Mouse (Mus musculus): Measurements from ENCODE around the gene Celf1. TPM values are rescaled to one million over a fixed set of nuclear protein-coding genes. Genes with fewer than 3 reads are reported as not detected.

Gene Celf1
- total RNA-seq, 1 experiment: 73.0 TPM

- DNase-seq (ENCODE audit: low read depth, low spot score): no peak
- Histone ChIP-seq H3K4me1 (ENCODE audit: control insufficient read depth in 2 of 2, insufficient read depth in 2 of 2, low read length in 2 of 2, poor library complexity in 1 of 2) (peaks cover 0 to 8% of the 10 kb centered on the region in 2 experiments; a peak in 2 of 4 replicates), H3K9ac (ENCODE audit: insufficient read depth, low read depth, low read length, poor library complexity, severe bottlenecking) (no peak overlapping the region), H3K9me3 (ENCODE audit: control insufficient read depth, insufficient read depth, low read depth, low read length) (no peaks in the 10 kb centered on the region), H3K27ac (ENCODE audit: insufficient read depth, low read depth, low read length, poor library complexity, severe bottlenecking) (no peak overlapping the region), H3K4me3 (ENCODE audit: insufficient read depth in 1 of 2, low read depth in 1 of 2, low read length in 2 of 2, poor library complexity in 1 of 2, severe bottlenecking in 1 of 2) (no peak overlapping the region), H3K36me3 (ENCODE audit: control insufficient read depth, insufficient read depth, low read length, poor library complexity, severe bottlenecking) (peaks cover 37% of the 10 kb centered on the region)
- in situ Hi-C loops (cut with MboI; ENCODE audit: low sequenced_read_pairs in 2 of 2, unreplicated experiment in 2 of 2): no loop called here
- TF ChIP-seq ZC3H11A (IDR thresholded peaks at IDR 0.05; ENCODE audit: borderline replicate concordance, low read depth, low read length): no peak
- TF ChIP-seq ZNF384 (IDR thresholded peaks at IDR 0.05; ENCODE audit: low read depth, low read length): no peak
- TF ChIP-seq HCFC1 (IDR thresholded peaks at IDR 0.05; ENCODE audit: borderline replicate concordance, insufficient read depth, low read length): no peak
- no peak for TF ChIP-seq MAFK (IDR thresholded peaks at IDR 0.05; ENCODE audit: insufficient read depth, low read depth, low read length)
- TF ChIP-seq CHD2 (IDR thresholded peaks at IDR 0.05; ENCODE audit: low read depth, low read length): no peak
Measured at GRCm38 (mm10) chr2:91061849-91062481, 121.8 kb downstream of the Celf1 start.

GRCm38 (mm10) chr2:91062779-91063606, 122.8 kb downstream of the Celf1 start:
- DNase-seq (ENCODE audit: low read depth, low spot score): no peak
- in situ Hi-C loops (cut with MboI; ENCODE audit: low sequenced_read_pairs in 2 of 2, unreplicated experiment in 2 of 2): no loop called here
- Histone ChIP-seq H3K4me3 (ENCODE audit: insufficient read depth in 1 of 2, low read depth in 1 of 2, low read length in 2 of 2, poor library complexity in 1 of 2, severe bottlenecking in 1 of 2) (no peak overlapping the region), H3K9me3 (ENCODE audit: control insufficient read depth, insufficient read depth, low read depth, low read length) (no peaks in the 10 kb centered on the region), H3K9ac (ENCODE audit: insufficient read depth, low read depth, low read length, poor library complexity, severe bottlenecking) (no peak overlapping the region), H3K36me3 (ENCODE audit: control insufficient read depth, insufficient read depth, low read length, poor library complexity, severe bottlenecking) (peaks cover 31% of the 10 kb centered on the region), H3K27ac (ENCODE audit: insufficient read depth, low read depth, low read length, poor library complexity, severe bottlenecking) (no peak overlapping the region), H3K4me1 (ENCODE audit: control insufficient read depth in 2 of 2, insufficient read depth in 2 of 2, low read length in 2 of 2, poor library complexity in 1 of 2) (peaks cover 0 to 8% of the 10 kb centered on the region in 2 experiments; a peak in 2 of 4 replicates)
- TF ChIP-seq MAFK (IDR thresholded peaks at IDR 0.05; ENCODE audit: insufficient read depth, low read depth, low read length) (no peak), HCFC1 (IDR thresholded peaks at IDR 0.05; ENCODE audit: borderline replicate concordance, insufficient read depth, low read length) (no peak), ZNF384 (IDR thresholded peaks at IDR 0.05; ENCODE audit: low read depth, low read length) (no peak), CHD2 (IDR thresholded peaks at IDR 0.05; ENCODE audit: low read depth, low read length) (no peak), ZC3H11A (IDR thresholded peaks at IDR 0.05; ENCODE audit: borderline replicate concordance, low read depth, low read length) (no peak)

GRCm38 (mm10) chr2:91064211-91064610, 124.0 kb downstream of the Celf1 start:
- TF ChIP-seq CHD2 (IDR thresholded peaks at IDR 0.05; ENCODE audit: low read depth, low read length): no peak
- no peak for TF ChIP-seq HCFC1 (IDR thresholded peaks at IDR 0.05; ENCODE audit: borderline replicate concordance, insufficient read depth, low read length)
- no peak for TF ChIP-seq ZC3H11A (IDR thresholded peaks at IDR 0.05; ENCODE audit: borderline replicate concordance, low read depth, low read length)
- TF ChIP-seq MAFK (IDR thresholded peaks at IDR 0.05; ENCODE audit: insufficient read depth, low read depth, low read length): no peak
- no peak for TF ChIP-seq ZNF384 (IDR thresholded peaks at IDR 0.05; ENCODE audit: low read depth, low read length)
- Histone ChIP-seq H3K36me3 (ENCODE audit: control insufficient read depth, insufficient read depth, low read length, poor library complexity, severe bottlenecking) (peaks cover 21% of the 10 kb centered on the region), H3K9ac (ENCODE audit: insufficient read depth, low read depth, low read length, poor library complexity, severe bottlenecking) (no peak overlapping the region), H3K4me3 (ENCODE audit: insufficient read depth in 1 of 2, low read depth in 1 of 2, low read length in 2 of 2, poor library complexity in 1 of 2, severe bottlenecking in 1 of 2) (no peak overlapping the region), H3K27ac (ENCODE audit: insufficient read depth, low read depth, low read length, poor library complexity, severe bottlenecking) (no peak overlapping the region), H3K9me3 (ENCODE audit: control insufficient read depth, insufficient read depth, low read depth, low read length) (no peaks in the 10 kb centered on the region), H3K4me1 (ENCODE audit: control insufficient read depth in 2 of 2, insufficient read depth in 2 of 2, low read length in 2 of 2, poor library complexity in 1 of 2) (peaks cover 0 to 12% of the 10 kb centered on the region in 2 experiments; a peak in 3 of 4 replicates)
- DNase-seq (ENCODE audit: low read depth, low spot score): no peak
- in situ Hi-C loops (cut with MboI; ENCODE audit: low sequenced_read_pairs in 2 of 2, unreplicated experiment in 2 of 2): no loop called here

GRCm38 (mm10) chr2:91065544-91065943, 125.4 kb downstream of the Celf1 start:
- no peak for TF ChIP-seq ZNF384 (IDR thresholded peaks at IDR 0.05; ENCODE audit: low read depth, low read length)
- no peaks in the 10 kb centered on the region for H3K9me3 ChIP-seq (ENCODE audit: control insufficient read depth, insufficient read depth, low read depth, low read length)
- DNase-seq (ENCODE audit: low read depth, low spot score): no peak
- in situ Hi-C loops (cut with MboI; ENCODE audit: low sequenced_read_pairs in 2 of 2, unreplicated experiment in 2 of 2): no loop called here
- no peak overlapping the region for H3K27ac ChIP-seq (ENCODE audit: insufficient read depth, low read depth, low read length, poor library complexity, severe bottlenecking)
- H3K9ac ChIP-seq (ENCODE audit: insufficient read depth, low read depth, low read length, poor library complexity, severe bottlenecking): no peak overlapping the region
- peaks cover 0 to 11% of the 10 kb centered on the region in 2 experiments; a peak in 3 of 4 replicates for H3K4me1 ChIP-seq (ENCODE audit: control insufficient read depth in 2 of 2, insufficient read depth in 2 of 2, low read length in 2 of 2, poor library complexity in 1 of 2)
- H3K4me3 ChIP-seq (ENCODE audit: insufficient read depth in 1 of 2, low read depth in 1 of 2, low read length in 2 of 2, poor library complexity in 1 of 2, severe bottlenecking in 1 of 2): no peak overlapping the region
- H3K36me3 ChIP-seq (ENCODE audit: control insufficient read depth, insufficient read depth, low read length, poor library complexity, severe bottlenecking): peaks cover 15% of the 10 kb centered on the region

Data from ES-E14 (cell line).